Mouse (Mus musculus): Measurements from ENCODE around the gene Gpc3. TPM values are rescaled to one million over a fixed set of nuclear protein-coding genes. Genes with fewer than 3 reads are reported as not detected.

The Gpc3 gene
- 50.0 and 55.9 TPM in 2 replicates for polyA plus RNA-seq (2012; rRNA removed)

GRCm38 (mm10) chrX:52613328-52614030 lies at the start of gene Gpc3:
Gpc3 (minus strand) TSS chrX:52613950.
- DNase-seq (ENCODE audit: low spot score) = peak; percentile 42

GRCm38 (mm10) chrX:52651975-52652374 lies 38.2 kb upstream of the Gpc3 start:
- no peak for DNase-seq (ENCODE audit: low spot score)

GRCm38 (mm10) chrX:52651472-52651948 lies 37.8 kb upstream of the Gpc3 start:
- no peak for DNase-seq (ENCODE audit: low spot score)

GRCm38 (mm10) chrX:52648910-52649785 lies 35.4 kb upstream of the Gpc3 start:
- DNase-seq (ENCODE audit: low spot score) = no peak

GRCm38 (mm10) chrX:52644393-52644792 lies 30.6 kb upstream of the Gpc3 start:
- DNase-seq (ENCODE audit: low spot score) = no peak

- no peak for DNase-seq (ENCODE audit: low spot score)
Measured at GRCm38 (mm10) chrX:52643350-52643749, 29.6 kb upstream of the Gpc3 start.

GRCm38 (mm10) chrX:52642126-52642525 lies 28.4 kb upstream of the Gpc3 start:
- DNase-seq (ENCODE audit: low spot score) = no peak

GRCm38 (mm10) chrX:52637419-52637818 lies 23.7 kb upstream of the Gpc3 start:
- no peak for DNase-seq (ENCODE audit: low spot score)

GRCm38 (mm10) chrX:52633976-52634375 lies 20.2 kb upstream of the Gpc3 start:
- no peak for DNase-seq (ENCODE audit: low spot score)

GRCm38 (mm10) chrX:52632688-52633324 lies 19.1 kb upstream of the Gpc3 start:
- no peak for DNase-seq (ENCODE audit: low spot score)

- DNase-seq (ENCODE audit: low spot score) = no peak
Measured at GRCm38 (mm10) chrX:52626963-52627716, 13.4 kb upstream of the Gpc3 start.

- DNase-seq (ENCODE audit: low spot score) = no peak
Measured at GRCm38 (mm10) chrX:52617813-52618212, 4.1 kb upstream of the Gpc3 start.

- no peak for DNase-seq (ENCODE audit: low spot score)
Measured at GRCm38 (mm10) chrX:52616152-52616551, 2.4 kb upstream of the Gpc3 start.

- DNase-seq (ENCODE audit: low spot score) = no peak
Measured at GRCm38 (mm10) chrX:52614031-52614381, 256 bp upstream of the Gpc3 start.

GRCm38 (mm10) chrX:52612806-52613205 lies 944 bp downstream of the Gpc3 start:
- DNase-seq (ENCODE audit: low spot score) = no peak

GRCm38 (mm10) chrX:52611987-52612670 lies 1.6 kb downstream of the Gpc3 start:
- no peak for DNase-seq (ENCODE audit: low spot score)

GRCm38 (mm10) chrX:52611541-52611940 lies 2.2 kb downstream of the Gpc3 start:
- DNase-seq (ENCODE audit: low spot score) = no peak

GRCm38 (mm10) chrX:52603143-52603542 lies 10.6 kb downstream of the Gpc3 start:
- no peak for DNase-seq (ENCODE audit: low spot score)

- DNase-seq (ENCODE audit: low spot score) = no peak
Measured at GRCm38 (mm10) chrX:52599246-52599645, 14.5 kb downstream of the Gpc3 start.

- no peak for DNase-seq (ENCODE audit: low spot score)
Measured at GRCm38 (mm10) chrX:52587671-52588070, 26.1 kb downstream of the Gpc3 start.

GRCm38 (mm10) chrX:52559995-52560394 lies 53.8 kb downstream of the Gpc3 start:
- DNase-seq (ENCODE audit: low spot score) = no peak

Data from urinary bladder, adult 2 months (tissue).